Mouse (Mus musculus): ENCODE data around the gene Aifm2. TPM values are rescaled to one million over a fixed set of nuclear protein-coding genes. Genes with fewer than 3 reads are reported as not detected.

The Aifm2 gene
- total RNA-seq, 2 experiments from 2014 or later = 6.7 to 10.3 TPM

GRCm38 (mm10) chr10:61784414-61784813, 69.4 kb downstream of the Aifm2 start:
- intact Hi-C loops (cut with DNase I) = no loop called here
- H3K27ac ChIP-seq = peak overlapping the region; percentile 97
- H3K4me3 ChIP-seq = peak overlapping the region; percentile 95
- no peak for DNase-seq (ENCODE audit: extremely low spot score in 1 of 2, low spot score in 2 of 2)
- no peak for TF ChIP-seq CTCF (IDR thresholded peaks at IDR 0.05)

- no peak for DNase-seq (ENCODE audit: extremely low spot score in 1 of 2, low spot score in 2 of 2)
- intact Hi-C loops (cut with DNase I) = no loop called here
- Histone ChIP-seq H3K4me3 (no peak overlapping the region), H3K27ac (no peak overlapping the region)
- TF ChIP-seq CTCF (IDR thresholded peaks at IDR 0.05) = no peak
Measured at GRCm38 (mm10) chr10:61787541-61788313, 72.7 kb downstream of the Aifm2 start.

GRCm38 (mm10) chr10:61788499-61788898, 73.4 kb downstream of the Aifm2 start:
- no peak for TF ChIP-seq CTCF (IDR thresholded peaks at IDR 0.05)
- intact Hi-C loops (cut with DNase I) = no loop called here

More at GRCm38 (mm10) chr10:61788499-61788898, 73.4 kb downstream of the Aifm2 start:
- Histone ChIP-seq H3K4me3 (no peak overlapping the region), H3K27ac (no peak overlapping the region)
- no peak for DNase-seq (ENCODE audit: extremely low spot score in 1 of 2, low spot score in 2 of 2)

Small RNA genes lying within 50 kb of the gene (microRNA-seq; reads per million reads assigned to microRNA genes)
- 0 to 0.97 reads per million in 2 experiments for gene Mir5108

Other genes starting within 250 kb of the Aifm2 start
- gene Lrrc20, start 239.5 kb upstream of the Aifm2 start, total RNA-seq (2021) = 10 to 100 TPM; 17.6 to 18.2 TPM
- gene Npffr1, start 119.8 kb upstream of the Aifm2 start, total RNA-seq (2021) = 1 to 10 TPM; 1.9 to 2.2 TPM
- gene Ppa1, start 66.7 kb upstream of the Aifm2 start, total RNA-seq (2021) = 100 to 1,000 TPM; 100 to 115 TPM
- gene Sar1a, start 35.0 kb upstream of the Aifm2 start, total RNA-seq (2021) = 100 to 1,000 TPM; 122 to 126 TPM
- 10 to 100 TPM; 22.7 to 23.3 TPM for gene Tysnd1, start 19.7 kb upstream of the Aifm2 start, total RNA-seq (2021)
- gene H2afy2, start 68.9 kb downstream of the Aifm2 start, total RNA-seq (2021) = 10 to 100 TPM; 22.7 to 23.8 TPM

All from left cerebral cortex, adult 2 months (tissue).